Mouse (Mus musculus): ENCODE measurements around the gene Zfp771.

Zfp771 gene

DNA sequence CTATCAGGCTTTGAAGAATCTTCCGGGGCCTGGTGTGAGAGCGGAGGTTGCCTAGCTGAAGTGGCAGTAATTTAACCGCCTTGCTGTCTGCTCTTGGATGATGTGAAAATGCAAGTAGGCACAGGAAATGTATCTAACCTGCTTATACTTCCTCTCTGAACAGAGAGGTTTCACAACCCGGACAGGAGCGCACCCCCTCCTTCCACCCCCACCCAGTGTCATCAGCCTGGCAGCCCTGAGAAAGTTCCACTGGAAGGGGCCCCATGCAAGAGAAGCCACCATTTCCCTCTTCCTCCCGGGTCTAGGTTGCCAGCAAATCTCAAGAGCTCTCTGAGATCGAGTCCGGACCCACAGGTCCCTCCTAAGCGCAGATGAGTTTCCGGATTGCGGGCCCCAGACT lies 52.0 kb downstream of the Zfp771 start, which contains the start of gene Itgal:
Gene Itgal (plus strand): TSS at position 163 of the 400 bp plus-strand sequence.
- peak; percentile 48 to 49 for DNase-seq

- DNase-seq = peak in 1 of 2 experiments; percentile 16
Observed at GRCm38 (mm10) chr7:127296786-127297555, 52.9 kb downstream of the Zfp771 start.

DNA sequence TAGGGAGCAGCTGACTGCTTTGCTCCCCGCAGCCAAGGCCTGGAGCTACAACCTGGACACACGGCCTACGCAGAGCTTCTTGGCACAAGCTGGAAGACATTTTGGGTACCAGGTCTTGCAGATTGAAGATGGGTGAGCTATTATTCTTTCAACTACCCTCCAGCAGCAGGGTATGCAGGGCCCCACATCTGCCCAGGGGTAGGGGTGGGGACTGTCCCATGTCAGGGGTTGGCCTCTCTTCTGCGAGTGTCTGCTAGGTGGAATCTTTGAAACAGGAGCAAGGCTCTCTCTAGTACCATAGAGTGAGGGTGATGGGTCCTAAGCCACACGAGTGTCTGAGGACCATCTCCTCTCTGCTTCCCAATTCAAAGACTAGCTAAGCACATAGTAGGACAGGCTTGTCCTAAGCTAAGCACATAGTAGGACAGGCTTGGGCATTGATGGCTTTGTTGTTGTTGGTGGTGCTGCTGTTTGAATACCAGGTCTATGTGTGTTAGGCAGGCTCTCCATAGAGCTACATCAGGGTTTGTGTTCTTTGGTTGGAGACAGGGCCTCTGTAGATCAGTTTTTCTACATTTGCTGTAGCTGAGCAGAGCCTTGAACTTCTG lies 53.6 kb downstream of the Zfp771 start:
- DNase-seq = no peak

Measured in lung, adult 18-20 months (tissue).